Mouse (Mus musculus) lung, postnatal 14 days (tissue): ENCODE data around the gene Car14.
"Not testable (repeated sequence)": the region's sequence is repeated elsewhere in the genome, so short reads cannot be mapped to it uniquely, and the experiment has no call there.

Source experiments
- DNase-seq: peaks from one replicate; pipeline ENCODE4 v3.0.0; 2021

Car14 gene

DNA sequence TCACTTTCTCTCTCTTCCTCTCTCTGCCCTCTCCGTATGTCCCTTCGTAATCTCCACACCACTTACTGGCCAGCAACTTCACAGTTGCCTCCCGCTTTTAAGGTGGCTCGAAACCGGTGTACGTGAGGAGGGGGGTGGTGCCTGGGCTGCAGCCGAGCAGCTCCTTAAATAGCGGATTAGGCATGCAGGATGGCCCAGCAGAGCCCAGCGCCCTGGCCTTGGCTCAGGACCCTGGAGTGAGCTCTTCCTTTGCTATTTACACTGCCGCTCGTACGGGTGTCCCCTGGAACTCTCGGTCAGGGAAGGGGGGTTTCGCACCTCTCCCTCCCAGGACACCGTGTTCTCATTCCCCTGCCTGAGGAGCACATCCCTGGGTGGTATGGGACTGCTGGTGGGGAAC is at the start of gene Car14:
Car14 (minus strand) TSS at position 124 of the 400 bp plus-strand sequence.
- DNase-seq = no peak

DNA sequence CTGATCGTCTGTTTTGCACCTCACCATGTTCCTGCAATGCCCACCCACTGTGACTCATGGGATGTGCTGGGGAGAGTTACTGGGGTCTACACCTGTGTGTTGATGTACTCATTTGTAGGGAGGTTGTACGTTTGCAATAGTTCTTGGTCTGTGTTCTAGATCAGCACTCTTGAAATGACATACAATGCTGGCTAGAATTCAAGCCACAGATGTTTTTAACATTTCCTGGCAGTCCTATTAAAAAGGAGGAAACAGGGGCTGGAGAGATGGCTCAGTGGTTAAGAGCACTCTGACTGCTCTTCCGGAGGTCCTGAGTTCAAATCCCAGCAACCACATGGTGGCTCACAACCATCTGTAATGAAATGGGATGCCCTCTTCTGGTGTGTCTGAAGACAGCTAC is 49.0 kb upstream of the Car14 start:
- no peak for DNase-seq

DNA sequence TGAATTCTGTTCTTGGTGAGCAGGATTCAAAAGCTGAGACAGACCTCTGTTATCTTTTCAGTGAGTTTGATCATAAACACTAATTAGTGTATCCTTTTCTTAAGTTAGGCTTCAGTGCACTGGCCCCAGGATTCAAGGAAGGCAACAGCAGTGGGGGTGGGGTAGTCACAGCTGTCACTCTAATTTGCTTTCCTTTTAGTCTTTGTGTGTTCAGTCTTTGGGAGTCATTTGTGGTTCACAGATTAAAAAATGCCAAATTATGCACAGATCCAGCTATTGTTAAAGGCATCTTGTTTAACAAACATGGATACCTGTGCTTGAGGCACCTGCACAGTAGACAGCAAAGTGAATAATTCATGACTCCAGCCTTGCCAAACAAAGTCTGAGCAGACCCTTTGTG is 48.5 kb upstream of the Car14 start:
- DNase-seq = no peak

DNA sequence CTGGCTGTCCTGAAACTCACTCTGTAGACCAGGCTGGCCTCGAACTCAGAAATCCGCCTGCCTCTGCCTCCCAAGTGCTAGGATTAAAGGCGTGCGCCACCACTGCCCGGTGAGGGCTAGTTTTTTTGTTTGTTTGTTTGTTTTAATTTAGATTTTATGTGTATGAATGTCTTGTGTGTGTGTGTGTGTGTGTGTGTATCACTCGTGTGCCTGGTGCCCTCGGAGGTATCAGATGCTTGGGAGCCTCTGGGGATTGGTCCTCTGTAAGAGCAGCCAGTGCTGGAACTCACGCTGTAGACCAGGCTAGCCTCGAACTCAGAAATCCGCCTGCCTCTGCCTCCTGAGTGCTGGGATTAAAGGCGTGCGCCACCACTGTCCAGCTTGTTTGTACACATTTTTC is 47.1 kb upstream of the Car14 start:
- DNase-seq = not testable (repeated sequence)

DNA sequence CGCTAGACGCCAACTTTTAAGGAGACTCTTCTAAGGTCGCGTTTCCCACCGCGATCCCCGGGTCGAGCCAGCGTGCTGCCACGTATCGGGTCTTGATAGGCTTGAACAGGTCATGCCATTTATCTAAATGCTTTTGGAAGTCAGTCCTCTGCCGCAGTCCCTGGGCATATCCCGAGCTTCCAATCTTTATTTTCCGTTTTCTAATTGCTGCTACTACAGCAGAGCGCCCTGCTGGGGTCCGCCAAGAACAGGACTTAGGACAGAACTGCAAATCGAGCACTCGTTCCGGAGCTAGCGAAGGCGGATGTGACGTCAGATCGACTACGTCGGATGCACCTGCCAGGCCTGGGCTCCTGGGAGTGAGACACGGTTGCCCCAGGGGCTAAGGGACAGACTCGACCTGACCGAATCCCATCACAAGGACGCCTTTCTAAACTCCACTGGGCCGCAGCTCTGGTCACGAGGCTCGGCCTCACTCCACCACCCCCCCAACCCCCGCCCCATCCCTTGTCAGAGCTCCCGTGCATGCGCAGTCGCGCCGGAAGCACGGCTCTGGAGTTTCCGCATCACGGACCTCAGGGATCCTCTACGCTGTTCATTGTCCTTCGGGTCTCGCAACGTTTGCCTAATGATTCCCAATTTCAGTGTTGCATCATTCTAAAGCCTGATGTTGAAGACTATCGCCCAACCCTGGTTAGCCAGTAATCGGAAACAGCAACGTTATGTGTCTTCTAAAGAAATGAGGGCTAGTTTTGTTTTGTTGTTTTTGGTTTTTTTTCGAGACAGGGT is 46.5 kb upstream of the Car14 start:
- peak; percentile 91 for DNase-seq

DNA sequence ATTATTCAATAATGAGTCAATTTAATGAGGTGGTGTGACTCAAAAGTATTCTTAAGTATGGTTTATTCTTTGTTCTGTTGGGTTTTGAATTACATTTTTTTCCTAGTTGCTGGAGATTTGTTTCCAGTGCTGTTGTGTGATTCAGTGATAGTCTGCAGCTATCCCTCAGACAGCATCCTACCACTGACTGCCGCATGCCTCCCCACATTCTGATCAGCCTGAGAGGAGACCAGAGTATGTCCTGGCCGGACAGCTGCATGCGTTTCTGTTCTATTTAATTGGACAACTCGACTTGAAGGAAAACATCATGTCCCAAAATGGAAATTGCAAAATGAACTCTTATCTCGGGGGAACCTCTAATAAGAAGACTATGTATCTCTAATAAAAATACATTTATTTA is 43.8 kb upstream of the Car14 start:
- no peak for DNase-seq

DNA sequence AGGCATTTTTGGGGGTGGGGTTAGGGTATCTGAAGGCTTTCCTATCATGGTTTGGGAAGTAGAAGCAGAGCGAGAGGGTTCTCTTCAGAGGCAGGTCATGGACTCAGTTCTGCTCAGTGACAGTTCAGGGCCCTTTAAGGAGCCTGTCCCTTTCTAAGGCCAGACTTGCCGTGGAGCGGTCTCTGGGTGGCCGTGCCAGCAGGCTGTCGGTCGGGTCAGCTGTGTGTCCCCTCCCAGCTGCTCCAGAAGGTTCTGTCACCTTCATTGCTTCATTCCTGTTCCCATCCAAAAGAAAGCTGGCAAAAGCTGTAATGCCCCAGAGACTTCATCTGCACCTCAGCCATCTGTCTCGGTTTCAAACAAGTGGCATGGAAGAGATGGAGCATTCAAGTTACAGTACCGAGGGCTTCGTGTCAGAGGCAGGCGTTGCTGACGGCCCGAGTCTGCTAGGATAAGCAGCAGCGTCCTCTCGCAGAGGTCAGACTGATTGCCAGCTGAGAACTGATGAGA is 41.3 kb upstream of the Car14 start:
- peak; percentile 40 for DNase-seq

DNA sequence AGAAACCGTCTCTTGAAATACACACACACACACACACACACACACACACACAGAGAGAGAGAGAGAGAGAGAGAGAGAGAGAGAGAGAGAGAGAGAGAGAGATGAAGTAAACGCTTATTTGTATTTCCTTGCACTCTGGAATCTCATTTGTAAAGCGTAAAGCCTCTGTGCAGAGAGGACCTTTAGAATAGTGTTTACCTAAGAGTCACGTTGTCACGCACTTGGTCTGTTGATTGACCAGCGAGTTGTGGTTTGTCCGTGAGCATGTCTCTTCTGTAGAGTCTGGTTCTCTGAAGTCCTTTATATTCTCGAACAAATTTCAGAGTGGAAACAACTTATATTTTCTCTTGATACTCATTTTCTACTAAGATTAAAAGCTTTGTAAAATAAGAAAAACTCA is 40.3 kb upstream of the Car14 start:
- no peak for DNase-seq

DNA sequence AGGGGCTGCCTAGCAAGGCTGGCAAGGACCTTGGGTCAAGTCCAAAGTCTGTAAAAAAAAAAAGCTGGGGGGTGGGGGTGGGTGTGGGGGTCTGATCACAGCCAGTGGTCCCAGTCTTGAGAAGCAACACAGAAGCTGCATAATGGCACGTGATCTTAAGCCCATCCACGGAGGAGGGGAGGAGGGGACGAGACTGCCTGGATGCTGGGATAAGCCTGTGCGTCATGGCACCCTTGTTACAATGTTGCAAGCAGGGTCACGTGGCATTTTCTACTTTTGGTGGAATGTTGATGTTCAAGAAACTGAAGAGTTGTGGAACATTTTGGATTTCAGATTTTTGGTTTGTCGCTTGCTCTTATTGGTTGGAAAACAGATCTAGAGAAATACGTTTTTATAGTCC is 38.7 kb upstream of the Car14 start:
- no peak for DNase-seq

DNA sequence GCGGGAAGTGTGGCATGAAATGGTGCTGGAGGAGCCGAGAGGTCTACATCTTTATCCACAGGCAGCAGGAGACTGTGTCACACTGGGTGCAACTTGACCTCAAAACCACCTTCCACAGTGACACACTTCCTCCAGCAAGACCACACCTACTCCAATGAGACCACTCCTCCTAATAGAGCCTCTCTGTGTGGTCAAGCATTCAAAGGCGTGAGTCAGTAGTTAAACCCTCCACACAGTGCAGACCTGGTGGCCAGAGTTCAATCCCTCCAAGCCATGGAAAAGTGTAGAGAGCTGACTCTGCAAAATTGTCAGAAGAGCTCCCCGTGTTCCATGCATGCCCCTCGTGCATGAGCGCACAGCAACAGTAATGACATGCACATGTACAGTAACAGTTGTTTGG is 38.3 kb upstream of the Car14 start:
- no peak for DNase-seq

DNA sequence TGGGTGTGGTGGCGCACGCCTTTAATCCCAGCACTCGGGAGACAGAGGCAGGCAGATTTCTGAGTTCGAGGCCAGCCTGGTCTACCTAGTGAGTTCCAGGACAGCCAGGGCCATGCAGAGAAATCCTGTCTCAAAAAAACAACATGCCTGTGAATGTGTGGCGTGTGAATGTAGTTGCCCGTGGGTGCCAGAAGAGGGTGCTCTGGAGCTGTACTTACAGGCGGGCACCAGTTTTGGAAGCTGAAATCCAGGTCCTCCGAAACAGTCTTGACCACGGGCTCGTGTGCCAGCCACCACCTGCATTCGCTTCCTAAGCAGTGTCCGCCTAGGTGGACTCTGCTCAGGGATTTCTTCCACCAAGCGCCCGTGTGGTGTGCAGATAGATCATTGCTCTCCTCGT is 34.3 kb upstream of the Car14 start:
- peak; percentile 26 for DNase-seq

DNA sequence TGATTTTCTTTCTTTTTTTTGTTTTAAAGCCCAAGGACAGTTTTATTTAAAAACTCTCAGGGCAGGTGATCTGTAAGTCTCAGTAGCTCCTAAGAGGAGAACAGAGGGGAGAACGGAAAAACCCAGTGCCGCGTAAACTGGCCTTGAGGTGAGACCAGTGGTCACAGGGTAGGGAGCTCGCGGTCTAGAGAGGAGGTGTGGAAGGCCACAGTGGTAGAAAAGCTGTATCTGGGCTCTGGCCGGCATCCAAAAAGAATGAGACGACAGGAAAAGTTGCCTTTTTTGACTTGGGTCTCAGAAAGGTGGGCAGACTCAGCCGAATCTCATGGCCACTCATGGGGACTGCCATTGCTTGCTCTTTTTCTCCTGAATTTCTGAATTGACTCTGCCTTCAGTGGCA is 33.7 kb upstream of the Car14 start:
- no peak for DNase-seq

DNA sequence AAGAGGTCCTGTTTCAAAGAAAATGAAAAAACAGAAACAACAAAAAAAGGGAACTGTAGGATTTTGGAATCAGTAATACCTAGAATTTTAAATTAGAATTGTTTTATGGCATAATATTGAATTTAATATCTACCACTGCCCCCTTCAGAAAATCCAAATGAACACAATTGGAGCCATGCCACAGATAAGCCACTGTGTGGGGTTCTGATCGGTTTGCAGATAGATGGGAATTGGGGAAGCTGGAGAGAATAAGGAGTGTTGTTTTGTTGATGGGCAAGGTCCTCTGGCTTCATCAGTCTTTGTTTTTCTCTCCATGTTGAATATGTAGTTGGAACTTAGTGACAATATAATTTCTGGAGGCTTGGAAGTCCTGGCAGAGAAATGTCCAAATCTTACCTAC is 30.0 kb upstream of the Car14 start:
- DNase-seq = no peak

DNA sequence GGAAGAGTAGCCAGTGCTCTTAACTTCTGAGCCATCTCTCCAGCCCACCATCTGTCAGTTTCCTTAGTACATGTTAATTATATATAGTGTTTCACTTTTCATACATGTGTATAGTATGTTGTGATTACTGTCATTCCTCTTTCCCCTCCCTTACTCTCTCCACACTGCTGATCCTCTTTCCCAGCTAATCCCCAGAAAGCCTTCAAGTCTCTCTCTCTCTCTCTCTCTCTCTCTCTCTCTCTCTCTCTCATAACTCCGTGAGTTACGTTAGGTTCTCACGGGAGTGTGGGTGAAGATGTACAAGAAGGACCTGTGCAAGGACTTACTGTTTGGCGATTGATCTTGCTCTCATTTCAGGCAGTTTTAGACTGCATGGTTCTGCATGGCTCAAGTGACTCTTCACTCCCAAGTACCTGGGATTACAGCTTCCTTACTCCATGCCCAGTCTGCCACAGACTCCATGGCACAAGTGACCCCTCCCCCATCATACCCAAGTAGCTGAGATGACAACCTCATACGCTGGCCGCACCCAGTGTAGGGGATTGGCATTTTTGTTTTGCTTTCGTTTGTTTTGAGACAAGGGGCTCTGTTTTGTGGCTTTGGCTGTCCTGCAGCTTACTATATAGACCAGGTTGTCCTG is 28.7 kb upstream of the Car14 start:
- no peak for DNase-seq

DNA sequence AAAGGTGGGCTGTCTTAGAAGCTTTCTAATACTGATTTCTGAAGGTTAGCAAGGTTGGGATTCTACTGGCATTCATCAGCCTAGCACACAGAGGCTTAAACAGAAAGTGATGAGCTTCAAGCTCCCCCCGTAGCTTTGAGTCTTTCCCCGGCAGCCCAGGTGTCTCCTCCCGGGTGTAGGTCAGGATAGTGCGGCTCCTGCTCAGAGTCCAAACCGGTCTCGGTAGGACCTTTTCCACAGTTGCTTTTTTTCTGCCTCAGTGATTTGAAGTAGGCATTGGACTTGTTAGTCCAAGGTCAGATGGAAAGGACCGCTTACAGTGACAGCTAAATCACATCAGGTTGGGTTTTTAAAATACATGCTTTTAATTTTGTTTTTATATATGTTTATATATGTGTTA is 28.1 kb upstream of the Car14 start:
- no peak for DNase-seq

DNA sequence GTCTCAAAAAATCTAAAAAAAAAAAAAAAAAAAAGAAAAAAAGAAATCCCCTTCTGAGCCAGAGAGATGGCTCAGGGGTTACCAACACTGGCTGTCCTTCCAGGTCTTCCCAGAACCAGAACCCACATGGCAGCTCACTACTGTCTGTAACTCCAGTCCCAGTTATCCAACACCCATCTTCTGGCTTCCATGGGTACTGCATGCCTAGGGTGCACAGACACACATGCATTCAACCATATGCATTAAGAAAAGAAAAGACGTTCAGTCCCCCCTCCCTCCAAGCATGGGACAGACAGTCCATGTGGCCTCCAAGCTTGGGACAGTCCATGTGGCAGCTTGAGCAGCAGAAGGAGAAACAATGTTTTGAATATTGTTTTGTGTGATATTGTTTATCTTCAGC is 27.7 kb upstream of the Car14 start:
- no peak for DNase-seq

DNA sequence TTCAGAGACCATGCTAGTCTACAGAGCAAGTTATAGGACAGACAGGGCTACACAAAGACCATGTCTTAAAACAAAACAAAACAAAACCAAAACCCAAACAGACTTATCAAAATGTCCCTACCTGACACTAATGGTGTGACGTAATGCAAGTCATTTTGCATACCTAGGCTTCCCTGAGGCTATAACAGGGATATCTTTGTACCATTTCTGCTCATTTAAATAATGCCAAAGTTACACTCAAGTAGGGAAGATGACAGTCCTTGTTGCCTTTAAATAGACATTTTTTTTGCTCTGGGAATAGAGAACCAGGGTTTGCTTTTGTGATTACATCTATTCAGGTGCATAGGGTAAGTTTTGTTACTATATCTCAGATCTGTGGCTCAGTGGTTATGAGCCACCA is 27.0 kb upstream of the Car14 start:
- no peak for DNase-seq

DNA sequence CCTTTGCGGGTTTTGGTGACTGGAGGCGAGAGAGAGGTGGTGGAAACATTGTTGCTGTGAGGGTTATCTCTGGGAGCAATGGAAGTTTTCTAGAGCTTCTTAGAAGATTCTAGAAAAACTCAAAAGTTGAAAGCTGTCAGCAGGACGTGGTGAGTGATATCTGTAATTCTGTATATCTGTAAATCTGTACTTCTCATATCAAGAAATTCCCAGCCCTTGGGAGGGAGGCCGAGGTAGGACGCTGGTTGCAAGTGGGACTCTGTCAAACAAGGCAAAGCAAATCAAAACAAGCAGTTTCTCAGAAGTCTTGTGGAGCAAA is 25.9 kb upstream of the Car14 start:
- DNase-seq = peak; percentile 7

DNA sequence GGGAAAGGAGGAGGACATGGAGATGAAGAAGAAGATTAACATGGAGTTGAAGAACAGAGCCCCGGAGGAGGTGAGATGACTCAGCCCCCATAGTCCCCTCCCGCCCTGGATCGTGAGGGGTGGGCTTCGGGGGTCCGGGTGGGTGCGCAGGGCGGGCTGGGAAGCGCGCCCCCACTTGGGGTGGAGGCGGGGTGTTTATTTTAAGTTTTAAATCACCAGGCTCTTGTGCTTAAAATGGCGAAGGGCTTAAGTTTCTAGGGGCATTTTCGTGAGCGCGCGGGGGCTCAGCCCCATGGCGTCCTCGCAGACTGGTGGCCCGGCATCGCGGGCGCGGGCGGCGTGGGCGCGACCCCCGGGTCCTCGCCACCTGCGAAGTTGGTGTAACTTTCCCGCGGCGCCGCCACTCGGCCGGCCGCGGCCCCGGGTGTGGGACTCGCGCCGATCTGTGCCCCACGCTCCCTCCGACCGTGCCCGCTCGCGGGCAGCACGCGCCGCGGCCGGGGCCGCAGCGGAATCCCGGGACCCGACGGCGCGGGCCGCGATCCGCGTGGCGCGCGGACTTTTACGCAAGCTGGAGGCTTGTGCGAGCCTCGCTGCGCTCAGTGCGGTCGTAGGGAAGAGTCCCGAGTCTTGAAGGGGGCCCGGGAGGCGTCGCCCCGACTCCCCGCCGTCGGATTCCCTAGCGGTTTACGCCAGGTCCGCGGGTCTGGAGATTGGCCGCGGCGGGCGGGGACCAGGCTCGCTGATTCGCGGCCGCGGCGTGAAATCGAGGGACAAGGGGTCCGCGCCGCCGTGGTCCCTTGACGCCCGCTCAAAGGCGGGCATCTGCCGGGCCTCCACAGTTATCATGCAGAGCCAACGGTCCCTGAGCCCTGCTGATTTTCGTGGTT is 25.3 kb upstream of the Car14 start:
- DNase-seq = peak; percentile 46

DNA sequence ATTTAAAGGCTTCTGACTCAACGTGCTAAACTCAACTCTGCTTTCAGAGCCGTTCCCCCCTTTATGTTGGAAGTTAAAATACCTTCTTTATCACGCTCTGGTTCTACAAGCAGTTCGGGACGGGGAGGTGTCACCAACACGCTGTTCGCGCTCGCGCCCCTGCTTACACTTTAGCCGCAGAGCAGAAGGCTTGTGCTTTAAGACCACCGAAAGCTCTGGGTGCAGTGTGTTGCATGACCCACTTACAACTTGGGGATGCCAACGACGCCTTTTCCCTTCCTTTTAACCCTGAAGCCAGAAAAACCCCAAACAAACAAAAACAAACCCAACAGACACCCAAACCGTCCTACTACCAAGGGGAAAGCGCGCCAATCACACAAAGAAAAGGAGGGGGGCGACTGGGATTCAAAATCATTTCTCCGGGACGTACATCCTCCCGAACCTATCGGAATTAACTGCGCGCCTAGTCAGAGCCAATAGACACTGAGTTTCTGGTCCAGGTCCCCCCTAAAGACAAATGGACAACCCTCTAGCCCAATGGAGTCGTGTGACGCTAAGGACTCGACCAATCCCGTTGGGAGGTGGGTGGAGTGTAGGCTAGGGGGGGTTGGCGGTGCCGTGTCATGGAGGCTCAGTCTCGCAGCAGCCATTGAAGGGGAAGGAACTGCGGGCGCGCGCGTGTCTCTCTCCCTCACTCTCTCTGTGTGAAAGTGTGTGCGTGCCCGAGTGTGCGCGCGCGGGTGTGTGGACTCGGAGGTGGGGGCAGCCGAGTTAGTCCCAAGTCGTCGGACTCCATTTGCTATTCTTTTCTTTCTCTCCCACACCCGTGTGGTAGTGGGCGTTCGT is 24.4 kb upstream of the Car14 start, which contains the start of gene Anp32e:
Anp32e (plus strand) TSS at position 589 of the 846 bp plus-strand sequence.
- DNase-seq = peak; percentile 97

DNA sequence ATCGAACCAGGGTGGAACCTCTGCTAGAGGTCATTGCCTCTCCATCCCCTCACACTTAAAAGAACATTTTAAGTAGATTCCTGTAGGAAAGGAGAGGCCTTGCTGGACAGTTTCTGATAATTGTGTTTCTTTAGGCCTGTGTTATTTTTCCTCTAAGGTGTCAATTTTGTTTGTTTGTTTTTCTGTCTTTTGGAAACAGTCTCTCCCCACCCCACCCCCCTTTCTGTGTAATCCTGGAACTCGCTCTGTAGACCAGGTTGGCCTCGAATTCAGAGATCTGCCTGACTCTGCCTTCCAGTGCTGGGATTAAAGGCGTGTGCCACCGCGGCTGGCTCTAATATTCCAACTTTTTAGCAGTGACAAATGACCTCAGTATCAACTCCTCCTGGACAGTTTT is 23.8 kb upstream of the Car14 start:
- DNase-seq = no peak

DNA sequence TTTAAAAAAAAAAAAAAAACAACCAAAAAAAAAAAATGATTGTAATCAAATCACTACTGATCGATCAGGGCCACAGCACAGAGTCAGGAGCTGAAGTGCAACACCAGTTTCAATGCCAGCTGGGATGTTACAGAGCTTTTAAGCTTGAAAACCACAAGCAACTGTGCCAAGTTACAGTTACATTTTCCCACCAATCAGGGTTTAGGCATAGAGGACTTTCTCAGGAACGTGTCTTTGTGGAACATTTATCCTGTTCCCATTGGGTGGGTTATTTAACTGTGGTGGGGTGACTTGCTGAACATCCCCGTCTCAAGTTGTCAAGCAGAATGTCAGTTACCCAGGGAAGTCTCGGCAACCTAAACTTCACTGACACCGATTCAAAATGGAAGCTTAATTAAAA is 20.6 kb upstream of the Car14 start:
- no peak for DNase-seq

DNA sequence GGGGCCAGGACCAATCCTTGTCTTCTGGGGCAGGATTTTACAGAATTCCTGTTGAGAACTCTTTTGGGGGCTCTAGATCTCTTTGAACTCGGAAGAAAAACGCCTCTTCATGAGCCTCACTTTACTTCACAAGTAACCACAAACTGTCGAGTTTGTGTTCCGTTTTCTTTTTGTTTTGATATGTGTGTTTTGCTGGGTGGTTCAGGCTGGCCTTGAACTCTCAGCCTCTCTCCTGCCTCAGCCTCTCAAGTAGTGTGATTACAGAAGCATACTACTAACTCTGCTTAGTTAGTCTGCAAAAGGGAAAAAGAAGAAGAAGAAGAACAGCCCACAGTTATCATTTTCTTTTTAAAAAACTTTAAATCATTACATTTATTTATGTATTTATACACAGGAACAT is 19.7 kb upstream of the Car14 start:
- DNase-seq = no peak
